Mouse (Mus musculus): ENCODE data around the gene Gm21985.

GRCm38 (mm10) chr2:112265448-112266241 is 469 bp upstream of the Gm21985 start, which contains the start of gene Slc12a6:
- no peak for TF ChIP-seq CTCF (IDR thresholded peaks at IDR 0.05; ENCODE audit: borderline replicate concordance, extremely low read depth, insufficient read depth, insufficient read length)
- peak; percentile 69 for TF ChIP-seq POLR2A (IDR thresholded peaks at IDR 0.05; ENCODE audit: borderline replicate concordance, extremely low read depth, insufficient read depth, insufficient read length, poor library complexity, severe bottlenecking)

Measured in brain, embryonic 14.5 days (tissue).